Mouse (Mus musculus) liver, embryonic 14.5 days (tissue): ENCODE data around the gene Gm6993.

Experiments used
- CTCF ChIP-seq: IDR thresholded peaks from 2 replicates; pipeline ENCODE4 v1.5.1; 2016; ENCODE audit warnings: antibody characterized with exemption, low read depth, control low read depth
- EP300 ChIP-seq: IDR thresholded peaks from 2 replicates; pipeline ENCODE4 v1.6.1; 2016; ENCODE audit warnings: antibody characterized with exemption, low read depth

DNA sequence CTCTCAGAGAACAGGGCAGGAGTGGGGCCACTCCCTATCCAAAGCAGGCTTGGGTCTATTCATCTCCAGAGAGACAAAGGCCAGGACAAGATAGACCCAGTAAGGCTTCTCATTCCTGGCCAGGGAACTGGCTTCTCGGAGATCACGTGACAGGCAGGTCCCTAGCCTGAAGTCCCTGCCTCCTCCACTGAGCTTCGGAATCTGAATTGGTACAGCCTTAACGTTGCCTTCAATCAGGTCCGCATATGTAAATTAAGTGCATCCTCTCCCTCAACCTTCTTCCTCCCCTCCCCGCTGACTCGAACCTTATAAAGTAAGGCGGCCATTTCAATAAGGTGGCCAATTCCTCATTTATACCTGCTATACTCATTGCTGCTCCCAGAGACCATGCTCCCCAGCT, 15.1 kb upstream of the Gm6993 start:
- no peak for TF ChIP-seq EP300
- TF ChIP-seq CTCF: no peak
